Mouse (Mus musculus) layer of hippocampus, adult 2 months (tissue): ENCODE results near the gene Scin. TPM values are rescaled to one million over a fixed set of nuclear protein-coding genes. Genes with fewer than 3 reads are reported as not detected.

Experiments
- DNase-seq, 2 experiments: peaks; one replicate each; pipeline ENCODE4 v3.0.0; 2022; ENCODE audit warnings: low spot score in 2 of 2
- H3K27ac ChIP-seq: fragments of 200-600 bp; 2 replicates; pipeline ENCODE4 v1.8.1; 2022
- H3K4me3 ChIP-seq: fragments of 200-600 bp; 2 replicates; pipeline ENCODE4 v1.8.1; 2022; ENCODE audit warnings: mild to moderate bottlenecking
- CTCF ChIP-seq: fragments of 200-600 bp; conservative IDR thresholded peaks from 2 replicates; pipeline ENCODE4 v1.8.1; 2022; ENCODE audit warnings: antibody characterized with exemption, mild to moderate bottlenecking, moderate library complexity
- total RNA-seq, 2 experiments: library from RNA; stranded (reverse); gene quantifications; 2 replicates each; pipeline ENCODE4 v1.2.3; 2021

Scin gene
- total RNA-seq, 2 experiments from 2014 or later, result 1.7 to 2.7 TPM

- H3K4me3 ChIP-seq, result peak overlapping the region; percentile 78
- TF ChIP-seq CTCF, result peak; percentile 74
These were observed 96.7 kb downstream of the Scin start for GRCm38 (mm10) chr12:40037226-40037813.

GRCm38 (mm10) chr12:40036666-40037065, 97.4 kb downstream of the Scin start:
- Histone ChIP-seq H3K4me3 (peak overlapping the region; percentile 78), H3K27ac (peak overlapping the region; percentile 94)
- no peak for TF ChIP-seq CTCF
- peak in 1 of 2 experiments; percentile 3 for DNase-seq

More at GRCm38 (mm10) chr12:40037226-40037813, 96.7 kb downstream of the Scin start:
- peak; percentile 98 for DNase-seq
- H3K27ac ChIP-seq, result peak overlapping the region; percentile 94

GRCm38 (mm10) chr12:40035506-40035905, 98.5 kb downstream of the Scin start:
- DNase-seq, result no peak
- TF ChIP-seq CTCF, result no peak
- Histone ChIP-seq H3K27ac (0 out of 2 replicates have a peak overlapping the region, but pooled peaks have one; percentile 56), H3K4me3 (peak overlapping the region; percentile 78)

- DNase-seq, result no peak
- TF ChIP-seq CTCF, result no peak
- Histone ChIP-seq H3K27ac (no peak overlapping the region), H3K4me3 (no peak overlapping the region)
These were observed 104.8 kb downstream of the Scin start for GRCm38 (mm10) chr12:40029201-40029600.

GRCm38 (mm10) chr12:40027846-40028245, 106.2 kb downstream of the Scin start:
- TF ChIP-seq CTCF, result no peak
- peak overlapping the region; percentile 25; the same call in 1 of the 2 replicates for H3K27ac ChIP-seq
- DNase-seq, result no peak
- no peak overlapping the region for H3K4me3 ChIP-seq

- Histone ChIP-seq H3K27ac (peak overlapping the region; percentile 25; the same call in 1 of the 2 replicates), H3K4me3 (no peak overlapping the region)
- DNase-seq, result no peak
- no peak for TF ChIP-seq CTCF
These were observed 106.6 kb downstream of the Scin start for GRCm38 (mm10) chr12:40027444-40027843.

GRCm38 (mm10) chr12:40023918-40024317, 110.1 kb downstream of the Scin start:
- DNase-seq, result no peak
- no peak for TF ChIP-seq CTCF
- Histone ChIP-seq H3K4me3 (no peak overlapping the region), H3K27ac (no peak overlapping the region)

GRCm38 (mm10) chr12:40023014-40023642, 110.9 kb downstream of the Scin start:
- no peak for DNase-seq
- no peak for TF ChIP-seq CTCF
- no peak overlapping the region for H3K4me3 ChIP-seq
- H3K27ac ChIP-seq, result no peak overlapping the region

GRCm38 (mm10) chr12:40022344-40022743, 111.7 kb downstream of the Scin start:
- no peak for TF ChIP-seq CTCF
- Histone ChIP-seq H3K27ac (no peak overlapping the region), H3K4me3 (no peak overlapping the region)
- no peak for DNase-seq

- no peak for TF ChIP-seq CTCF
- H3K27ac ChIP-seq, result peak overlapping the region; percentile 81; the same call in 1 of the 2 replicates
- no peak for DNase-seq
- no peak overlapping the region for H3K4me3 ChIP-seq
These were observed 116.0 kb downstream of the Scin start for GRCm38 (mm10) chr12:40017955-40018505.

GRCm38 (mm10) chr12:40016648-40017460, 117.2 kb downstream of the Scin start:
- peak overlapping the region; percentile 81 for H3K27ac ChIP-seq
- no peak for TF ChIP-seq CTCF
- H3K4me3 ChIP-seq, result peak overlapping the region; percentile 50
- DNase-seq, result peak in 1 of 2 experiments; percentile 1

GRCm38 (mm10) chr12:40016068-40016467, 118.0 kb downstream of the Scin start:
- DNase-seq, result no peak
- no peak for TF ChIP-seq CTCF
- Histone ChIP-seq H3K27ac (peak overlapping the region; percentile 81; the same call in 1 of the 2 replicates), H3K4me3 (no peak overlapping the region)

GRCm38 (mm10) chr12:40009866-40010265, 124.2 kb downstream of the Scin start:
- no peak for DNase-seq
- TF ChIP-seq CTCF, result no peak
- Histone ChIP-seq H3K27ac (no peak overlapping the region), H3K4me3 (no peak overlapping the region)

Other genes starting within 250 kb of the Scin start
- gene Arl4a, start 96.2 kb downstream of the Scin start, total RNA-seq, result 10 to 100 TPM; 29.9 to 30.5 TPM
- under 1 TPM; 0.37 to 0.72 TPM for gene Lsmem1, start 65.3 kb upstream of the Scin start, total RNA-seq
- 100 to 1,000 TPM in 1 of 2 experiments, 10 to 100 TPM in 1; 89.3 to 102 TPM for gene Ifrd1, start 114.3 kb upstream of the Scin start, total RNA-seq